Mouse (Mus musculus): ENCODE data around the gene Tra2a. TPM values are rescaled to one million over a fixed set of nuclear protein-coding genes. Genes with fewer than 3 reads are reported as not detected.

Gene Tra2a
- polyA plus RNA-seq (2016; fragmentation: Nextera tagmentation; extraction: Ambion mirVana) = 72.2 and 72.5 TPM in 2 replicates

DNA sequence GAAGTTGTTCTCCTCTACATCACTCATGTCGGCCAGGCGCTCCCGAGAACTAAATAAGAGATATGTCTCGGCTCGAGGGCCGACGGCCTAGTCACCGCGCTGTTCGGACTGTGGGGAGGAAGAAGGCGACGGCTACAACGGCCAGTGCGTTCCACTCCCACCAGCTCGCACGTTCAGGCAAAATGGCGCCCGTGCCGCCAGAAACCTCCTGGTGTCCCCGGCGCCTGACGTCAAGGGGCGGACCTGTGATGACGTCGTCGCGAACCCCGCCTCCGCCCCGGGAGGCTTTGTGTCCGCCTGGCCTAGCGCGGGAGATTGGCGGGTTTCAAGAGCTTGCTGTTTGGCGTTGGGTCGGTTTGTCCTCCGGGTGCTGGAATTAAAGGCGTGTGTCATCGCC lies at the start of gene Tra2a:
Tra2a (minus strand) TSS at position 187 of the 397 bp plus-strand sequence.
- ATAC-seq (ENCODE audit: insufficient number of reproducible peaks, low FRiP score) = peak; percentile 94

GRCm38 (mm10) chr6:49298286-49298685 lies 34.5 kb upstream of the Tra2a start:
- no peak overlapping the region for H3K4me3 ChIP-seq
- ATAC-seq (ENCODE audit: insufficient number of reproducible peaks, low FRiP score) = no peak
- no peaks in the 10 kb centered on the region for H3K9me3 ChIP-seq (replicated peaks)
- H3K27ac ChIP-seq (ENCODE audit: poor library complexity, severe bottlenecking) = no peak overlapping the region
- no peaks in the 10 kb centered on the region for H3K36me3 ChIP-seq
- no peak overlapping the region for H3K4me2 ChIP-seq
- H3K27me3 ChIP-seq (replicated peaks) = no peaks in the 10 kb centered on the region
- H3K9ac ChIP-seq = no peak overlapping the region
- H3K4me1 ChIP-seq (replicated peaks) = no peaks in the 10 kb centered on the region

More for the DNA sequence above, at the start of gene Tra2a:
- Histone ChIP-seq H3K4me2 (peak within 1 kb of the TSS; percentile 75), H3K9ac (peak within 1 kb of the TSS; percentile 97), H3K4me3 (peak within 1 kb of the TSS; percentile 81), H3K4me1 (replicated peaks) (peaks cover 23% of the 10 kb centered on the region), H3K27ac (ENCODE audit: poor library complexity, severe bottlenecking) (peak within 1 kb of the TSS; percentile 98), H3K9me3 (replicated peaks) (no peaks in the 10 kb centered on the region), H3K27me3 (replicated peaks) (no peaks in the 10 kb centered on the region), H3K36me3 (no peaks in the 10 kb centered on the region)
- WGBS = under 1% methylated on average over 39 of the region's 39 CpGs

- Histone ChIP-seq H3K9ac (no peak overlapping the region), H3K27ac (ENCODE audit: poor library complexity, severe bottlenecking) (no peak overlapping the region), H3K36me3 (no peaks in the 10 kb centered on the region), H3K4me2 (no peak overlapping the region), H3K27me3 (replicated peaks) (no peaks in the 10 kb centered on the region), H3K4me3 (no peak overlapping the region), H3K4me1 (replicated peaks) (no peaks in the 10 kb centered on the region), H3K9me3 (replicated peaks) (no peaks in the 10 kb centered on the region)
- WGBS = 87% methylated on average over 1 of the region's 1 CpGs
- no peak for ATAC-seq (ENCODE audit: insufficient number of reproducible peaks, low FRiP score)
These were observed 18.3 kb upstream of the Tra2a start for GRCm38 (mm10) chr6:49282122-49282521.

DNA sequence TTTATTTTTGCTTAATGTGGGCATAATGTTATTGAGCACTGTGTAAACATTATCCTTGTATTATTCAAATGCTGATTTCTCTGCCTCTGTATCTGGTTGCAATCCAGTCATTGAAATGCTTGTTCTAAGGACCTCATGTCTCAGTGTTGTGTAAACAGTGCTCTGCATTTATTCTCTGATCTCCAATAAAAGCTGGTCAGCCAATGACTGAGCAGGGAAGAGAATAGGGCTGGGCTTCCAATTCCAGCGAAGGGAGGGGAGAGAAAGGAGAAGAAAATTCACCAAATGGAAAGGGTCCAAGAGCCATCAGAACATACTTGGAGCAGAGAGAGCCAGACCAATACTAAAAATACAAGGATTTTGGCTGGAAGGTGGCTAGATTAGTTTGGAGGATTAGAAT lies 17.1 kb upstream of the Tra2a start:
- no peak overlapping the region for H3K4me2 ChIP-seq
- no peak overlapping the region for H3K9ac ChIP-seq
- H3K9me3 ChIP-seq (replicated peaks) = no peaks in the 10 kb centered on the region
- H3K4me3 ChIP-seq = no peak overlapping the region
- WGBS = 66% methylated on average over 1 of the region's 1 CpGs
- H3K27ac ChIP-seq (ENCODE audit: poor library complexity, severe bottlenecking) = no peak overlapping the region
- ATAC-seq (ENCODE audit: insufficient number of reproducible peaks, low FRiP score) = no peak
- no peaks in the 10 kb centered on the region for H3K36me3 ChIP-seq
- H3K4me1 ChIP-seq (replicated peaks) = no peaks in the 10 kb centered on the region
- H3K27me3 ChIP-seq (replicated peaks) = no peaks in the 10 kb centered on the region

DNA sequence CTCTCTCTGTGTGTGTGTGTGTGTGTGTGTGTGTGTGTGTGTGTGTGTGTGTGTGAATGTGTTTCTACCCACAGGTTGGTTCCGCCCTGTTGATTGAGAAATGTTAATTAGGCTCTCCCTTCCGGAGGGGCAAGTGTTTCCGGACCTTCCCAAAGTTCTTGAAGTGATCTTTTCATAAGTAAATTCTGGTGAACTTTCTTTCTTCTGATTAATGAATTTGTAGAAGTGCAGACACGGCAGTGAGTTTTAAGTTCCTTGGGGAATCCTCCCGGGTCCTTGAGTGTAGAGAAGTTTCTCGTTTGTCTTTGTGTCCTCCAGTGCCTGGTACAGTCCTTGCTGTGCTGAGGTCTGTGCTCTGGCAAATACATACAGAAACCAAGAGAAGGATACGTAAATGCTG lies 11.5 kb upstream of the Tra2a start:
- no peak for ATAC-seq (ENCODE audit: insufficient number of reproducible peaks, low FRiP score)
- 89% methylated on average over 7 of the region's 7 CpGs for WGBS
- H3K27ac ChIP-seq (ENCODE audit: poor library complexity, severe bottlenecking) = no peak overlapping the region
- H3K9ac ChIP-seq = no peak overlapping the region
- H3K4me1 ChIP-seq (replicated peaks) = no peaks in the 10 kb centered on the region
- H3K36me3 ChIP-seq = no peaks in the 10 kb centered on the region
- no peak overlapping the region for H3K4me2 ChIP-seq
- no peaks in the 10 kb centered on the region for H3K9me3 ChIP-seq (replicated peaks)
- H3K27me3 ChIP-seq (replicated peaks) = no peaks in the 10 kb centered on the region
- no peak overlapping the region for H3K4me3 ChIP-seq

DNA sequence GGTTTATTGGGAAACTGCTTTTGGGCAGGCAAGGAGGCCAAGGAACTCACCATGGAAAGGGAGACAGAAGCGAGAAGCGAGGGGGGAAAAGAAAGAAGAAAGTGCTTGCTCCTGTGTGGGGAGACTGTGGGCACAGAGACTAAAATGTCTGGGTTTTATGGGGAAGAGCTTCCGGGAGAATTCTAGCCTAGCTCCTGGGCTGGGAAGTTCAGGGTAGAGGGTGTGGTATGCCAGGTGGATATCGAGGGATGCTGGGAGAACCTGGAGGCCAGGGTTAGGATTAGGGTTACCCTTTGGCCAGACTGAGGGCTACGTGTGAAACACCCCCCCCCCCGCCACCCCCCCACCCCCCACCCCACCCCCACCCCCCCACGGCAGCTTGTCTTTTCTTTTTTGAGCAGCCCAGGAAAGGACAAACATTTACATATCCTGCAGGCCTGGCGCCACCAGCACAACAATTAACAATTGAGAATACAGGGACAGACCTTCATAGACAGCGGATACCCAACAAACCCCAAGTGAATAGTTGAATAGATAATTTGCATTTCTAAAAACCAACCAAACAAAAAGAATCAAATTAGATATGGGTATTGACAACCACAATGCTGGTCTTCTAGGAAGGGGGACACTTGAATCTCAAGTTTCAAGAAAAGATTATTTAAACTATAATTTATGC lies 10.7 kb upstream of the Tra2a start:
- WGBS = 71% methylated on average over 9 of the region's 9 CpGs
- no peaks in the 10 kb centered on the region for H3K36me3 ChIP-seq
- no peak overlapping the region for H3K9ac ChIP-seq

GRCm38 (mm10) chr6:49273934-49274333 lies 10.1 kb upstream of the Tra2a start:
- no peak for ATAC-seq (ENCODE audit: insufficient number of reproducible peaks, low FRiP score)
- Histone ChIP-seq H3K36me3 (no peaks in the 10 kb centered on the region), H3K27me3 (replicated peaks) (no peaks in the 10 kb centered on the region), H3K4me3 (no peak overlapping the region), H3K27ac (ENCODE audit: poor library complexity, severe bottlenecking) (no peak overlapping the region), H3K4me1 (replicated peaks) (no peaks in the 10 kb centered on the region), H3K9ac (no peak overlapping the region), H3K4me2 (no peak overlapping the region), H3K9me3 (replicated peaks) (no peaks in the 10 kb centered on the region)
- 50% methylated on average over 4 of the region's 4 CpGs for WGBS

More for the DNA sequence above, 10.7 kb upstream of the Tra2a start:
- no peak for ATAC-seq (ENCODE audit: insufficient number of reproducible peaks, low FRiP score)
- Histone ChIP-seq H3K27me3 (replicated peaks) (no peaks in the 10 kb centered on the region), H3K27ac (ENCODE audit: poor library complexity, severe bottlenecking) (no peak overlapping the region), H3K4me3 (no peak overlapping the region), H3K4me2 (no peak overlapping the region), H3K9me3 (replicated peaks) (no peaks in the 10 kb centered on the region), H3K4me1 (replicated peaks) (no peaks in the 10 kb centered on the region)

GRCm38 (mm10) chr6:49272863-49273262 lies 9.0 kb upstream of the Tra2a start:
- H3K27ac ChIP-seq (ENCODE audit: poor library complexity, severe bottlenecking) = no peak overlapping the region
- no peak for ATAC-seq (ENCODE audit: insufficient number of reproducible peaks, low FRiP score)
- no peak overlapping the region for H3K9ac ChIP-seq
- H3K4me2 ChIP-seq = no peak overlapping the region
- no peaks in the 10 kb centered on the region for H3K9me3 ChIP-seq (replicated peaks)
- no peaks in the 10 kb centered on the region for H3K36me3 ChIP-seq
- WGBS = 83% methylated on average over 2 of the region's 2 CpGs
- no peaks in the 10 kb centered on the region for H3K27me3 ChIP-seq (replicated peaks)
- no peaks in the 10 kb centered on the region for H3K4me1 ChIP-seq (replicated peaks)
- no peak overlapping the region for H3K4me3 ChIP-seq

DNA sequence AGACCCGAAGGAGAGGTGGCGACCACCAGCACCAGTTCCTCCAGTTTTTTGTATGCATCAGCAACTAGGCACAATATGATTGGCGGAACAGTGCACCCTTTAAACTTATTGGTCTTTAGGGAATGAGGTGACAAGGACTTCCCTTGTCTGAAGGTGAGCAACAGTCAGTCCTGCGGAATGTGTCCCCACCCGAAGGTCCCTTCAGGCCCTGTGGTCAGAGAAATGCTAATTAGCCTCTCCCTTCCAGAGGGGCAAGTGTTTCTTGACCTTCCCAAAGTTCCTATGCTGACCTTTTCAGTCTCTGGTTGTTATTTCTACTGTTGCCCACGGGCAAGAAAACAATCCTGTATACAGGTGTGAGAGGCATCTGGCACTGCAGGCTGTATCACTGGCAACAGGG lies 8.0 kb upstream of the Tra2a start:
- no peak overlapping the region for H3K9ac ChIP-seq

DNA sequence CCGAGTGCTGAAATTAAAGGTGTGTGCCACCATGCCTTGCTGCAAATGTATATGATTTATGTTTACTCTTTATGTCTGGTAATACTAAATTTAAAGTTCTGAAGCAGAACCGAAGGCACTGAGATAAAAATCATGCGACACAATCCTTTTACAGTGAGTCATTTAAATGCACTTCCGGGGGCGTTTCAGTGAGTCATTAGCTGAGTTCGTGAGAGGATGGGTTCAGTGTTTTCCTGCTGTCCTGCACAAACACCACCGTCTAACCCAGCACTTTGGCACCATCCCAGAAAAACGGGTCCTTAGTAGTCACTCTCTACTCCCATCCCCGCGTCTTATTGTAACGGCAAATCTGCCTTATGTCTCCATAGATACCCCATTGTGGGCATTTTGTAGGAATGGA lies 6.1 kb upstream of the Tra2a start:
- H3K27ac ChIP-seq (ENCODE audit: poor library complexity, severe bottlenecking) = no peak overlapping the region
- no peak overlapping the region for H3K4me3 ChIP-seq
- H3K9ac ChIP-seq = no peak overlapping the region
- WGBS = 55% methylated on average over 11 of the region's 11 CpGs
- ATAC-seq (ENCODE audit: insufficient number of reproducible peaks, low FRiP score) = no peak
- no peaks in the 10 kb centered on the region for H3K9me3 ChIP-seq (replicated peaks)
- no peaks in the 10 kb centered on the region for H3K36me3 ChIP-seq
- no peaks in the 10 kb centered on the region for H3K4me1 ChIP-seq (replicated peaks)
- no peaks in the 10 kb centered on the region for H3K27me3 ChIP-seq (replicated peaks)
- no peak overlapping the region for H3K4me2 ChIP-seq

More for the DNA sequence above, 8.0 kb upstream of the Tra2a start:
- H3K4me2 ChIP-seq = no peak overlapping the region
- no peak overlapping the region for H3K27ac ChIP-seq (ENCODE audit: poor library complexity, severe bottlenecking)
- 82% methylated on average over 6 of the region's 6 CpGs for WGBS
- no peak overlapping the region for H3K4me3 ChIP-seq
- H3K4me1 ChIP-seq (replicated peaks) = no peaks in the 10 kb centered on the region
- H3K9me3 ChIP-seq (replicated peaks) = no peaks in the 10 kb centered on the region
- H3K36me3 ChIP-seq = no peaks in the 10 kb centered on the region
- no peak for ATAC-seq (ENCODE audit: insufficient number of reproducible peaks, low FRiP score)
- no peaks in the 10 kb centered on the region for H3K27me3 ChIP-seq (replicated peaks)

GRCm38 (mm10) chr6:49269200-49269599 lies 5.4 kb upstream of the Tra2a start:
- 0 out of 2 replicates have a peak, but pooled peaks have one; percentile 25 for ATAC-seq (ENCODE audit: insufficient number of reproducible peaks, low FRiP score)
- Histone ChIP-seq H3K4me3 (no peak overlapping the region), H3K27ac (ENCODE audit: poor library complexity, severe bottlenecking) (no peak overlapping the region), H3K9me3 (replicated peaks) (no peaks in the 10 kb centered on the region), H3K36me3 (no peaks in the 10 kb centered on the region), H3K4me1 (replicated peaks) (no peaks in the 10 kb centered on the region), H3K4me2 (no peak overlapping the region), H3K9ac (no peak overlapping the region), H3K27me3 (replicated peaks) (no peaks in the 10 kb centered on the region)
- 12% methylated on average over 5 of the region's 5 CpGs for WGBS

- ATAC-seq (ENCODE audit: insufficient number of reproducible peaks, low FRiP score) = no peak
- Histone ChIP-seq H3K4me2 (no peak overlapping the region), H3K4me1 (replicated peaks) (no peaks in the 10 kb centered on the region), H3K27ac (ENCODE audit: poor library complexity, severe bottlenecking) (no peak overlapping the region), H3K9ac (no peak overlapping the region), H3K4me3 (no peak overlapping the region), H3K36me3 (no peaks in the 10 kb centered on the region), H3K27me3 (replicated peaks) (no peaks in the 10 kb centered on the region), H3K9me3 (replicated peaks) (no peaks in the 10 kb centered on the region)
- WGBS = 39% methylated on average over 4 of the region's 4 CpGs
These were observed 3.9 kb upstream of the Tra2a start for GRCm38 (mm10) chr6:49267686-49268085.
